Mouse (Mus musculus): ENCODE measurements around the gene Hnf4a.

The Hnf4a gene

GRCm38 (mm10) chr2:163491351-163491750 lies 15.3 kb upstream of the Hnf4a start:
- no peak for DNase-seq (ENCODE audit: low spot score)

GRCm38 (mm10) chr2:163492018-163492417 lies 14.6 kb upstream of the Hnf4a start, which contains the start of gene R3hdml:
Gene R3hdml (plus strand): TSS chr2:163492318.
- DNase-seq (ENCODE audit: low spot score) = no peak

DNA sequence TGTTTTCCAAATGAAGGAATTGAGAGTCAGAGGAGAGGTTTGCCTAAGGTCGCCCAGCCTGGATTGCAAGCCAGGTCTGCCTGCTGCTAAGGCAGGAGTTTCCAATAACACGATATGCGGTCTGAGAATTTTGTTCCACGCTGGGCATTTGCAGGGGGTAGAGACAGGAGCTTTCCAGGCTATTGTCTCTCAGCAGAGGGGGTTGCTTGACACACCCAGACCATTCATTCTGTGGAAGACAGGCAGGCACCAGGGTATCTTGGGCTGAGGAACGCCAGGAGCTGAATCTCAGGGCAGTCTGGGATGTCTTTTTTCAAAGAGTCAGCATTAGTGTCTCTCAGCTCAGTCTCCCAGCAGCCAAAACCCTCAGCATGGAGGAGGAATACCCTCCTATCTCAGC lies 13.6 kb upstream of the Hnf4a start:
- DNase-seq (ENCODE audit: low spot score) = no peak

- DNase-seq (ENCODE audit: low spot score) = no peak
These were observed 12.6 kb upstream of the Hnf4a start for GRCm38 (mm10) chr2:163493976-163494375.

DNA sequence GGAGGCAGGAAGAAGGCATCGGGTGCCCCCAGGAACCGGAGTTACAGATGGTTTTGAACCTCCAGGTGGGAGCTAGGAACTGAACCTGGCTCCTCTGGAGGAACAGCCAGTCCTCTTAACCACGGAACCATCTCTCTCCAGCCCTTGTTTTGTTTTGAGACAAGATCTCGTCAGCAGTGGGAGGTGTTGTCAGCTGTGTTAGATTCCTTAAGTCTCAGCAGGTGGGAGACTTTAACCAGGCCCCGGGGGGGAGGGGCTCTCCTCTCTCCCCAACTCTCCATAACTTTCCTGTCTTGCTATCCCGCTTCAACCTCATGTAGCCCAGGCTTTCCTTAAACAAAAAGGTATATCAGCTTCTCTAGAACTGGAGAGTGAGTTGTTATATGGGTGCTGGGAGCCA lies 12.2 kb upstream of the Hnf4a start:
- no peak for DNase-seq (ENCODE audit: low spot score)

GRCm38 (mm10) chr2:163502219-163502618 lies 4.4 kb upstream of the Hnf4a start:
- DNase-seq (ENCODE audit: low spot score) = no peak

GRCm38 (mm10) chr2:163503191-163503590 lies 3.4 kb upstream of the Hnf4a start:
- no peak for DNase-seq (ENCODE audit: low spot score)

DNA sequence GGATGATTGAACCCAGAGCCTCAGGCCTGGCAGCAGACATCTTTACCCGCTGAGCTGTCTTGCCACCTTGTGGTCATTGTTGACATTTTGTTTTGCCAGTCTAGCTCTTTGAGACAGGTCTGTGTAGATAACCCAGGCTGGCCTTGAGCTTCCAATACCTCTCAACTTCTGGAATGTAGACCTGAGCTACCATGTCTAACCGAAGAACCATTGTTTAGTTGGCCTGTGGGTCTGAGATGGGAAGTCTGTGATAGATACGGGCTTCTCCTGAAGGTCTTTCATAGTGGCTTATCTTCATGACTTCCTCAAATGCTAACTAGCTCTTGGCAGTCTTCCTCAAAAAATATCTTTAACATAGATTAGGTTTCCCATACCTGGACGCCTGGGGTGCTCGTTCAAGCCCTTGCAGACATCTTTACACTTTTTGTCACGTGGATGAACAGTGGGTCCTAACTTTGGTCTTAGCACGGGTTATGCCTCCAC lies 19.2 kb downstream of the Hnf4a start:
- no peak for DNase-seq (ENCODE audit: low spot score)

- DNase-seq (ENCODE audit: low spot score) = no peak
These were observed 20.9 kb downstream of the Hnf4a start for GRCm38 (mm10) chr2:163527497-163527896.

GRCm38 (mm10) chr2:163530418-163530817 lies 23.8 kb downstream of the Hnf4a start:
- DNase-seq (ENCODE audit: low spot score) = no peak

DNA sequence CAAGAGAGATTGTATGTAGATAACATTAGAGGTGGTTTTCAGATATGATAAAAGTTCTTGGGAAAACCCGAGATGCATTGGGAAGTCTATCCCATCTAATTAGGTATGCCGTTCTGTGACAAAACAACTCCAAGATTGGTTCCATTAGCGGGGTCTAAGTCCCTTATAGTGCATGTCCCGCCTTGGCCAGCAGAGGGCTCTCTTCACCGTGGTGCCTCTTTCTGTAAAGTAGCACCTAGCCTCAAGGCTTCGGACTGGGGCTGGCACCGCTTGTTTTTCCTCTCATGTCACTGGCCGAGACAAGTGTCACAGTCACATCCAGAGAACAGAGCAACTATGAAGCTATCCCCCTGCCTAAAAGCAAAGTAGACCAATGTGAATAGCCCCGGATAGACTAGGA lies 25.3 kb downstream of the Hnf4a start:
- DNase-seq (ENCODE audit: low spot score) = peak; percentile 77

DNA sequence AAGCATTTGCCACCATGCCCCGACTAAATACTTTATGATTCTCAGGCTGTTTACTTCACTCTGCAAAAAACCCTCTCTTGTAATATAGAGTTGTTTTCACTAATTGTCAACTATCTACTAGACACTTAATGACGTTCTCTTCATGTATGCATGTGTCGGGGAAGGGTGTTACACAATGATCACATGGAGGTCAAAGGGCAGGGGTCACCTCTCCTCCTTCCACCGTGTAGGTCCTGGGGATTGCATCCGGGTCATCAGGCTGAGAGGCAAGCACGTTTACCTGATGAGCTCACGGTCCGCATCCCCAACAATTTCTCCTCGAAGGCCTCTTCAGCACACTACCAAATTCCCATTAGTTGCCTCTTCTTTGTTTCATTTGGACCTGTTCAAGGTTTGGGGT lies 26.6 kb downstream of the Hnf4a start:
- no peak for DNase-seq (ENCODE audit: low spot score)

GRCm38 (mm10) chr2:163534958-163535524 lies 28.4 kb downstream of the Hnf4a start:
- DNase-seq (ENCODE audit: low spot score) = peak; percentile 84

GRCm38 (mm10) chr2:163537443-163537842 lies 30.8 kb downstream of the Hnf4a start:
- DNase-seq (ENCODE audit: low spot score) = no peak

GRCm38 (mm10) chr2:163538410-163538809 lies 31.8 kb downstream of the Hnf4a start:
- DNase-seq (ENCODE audit: low spot score) = no peak

DNA sequence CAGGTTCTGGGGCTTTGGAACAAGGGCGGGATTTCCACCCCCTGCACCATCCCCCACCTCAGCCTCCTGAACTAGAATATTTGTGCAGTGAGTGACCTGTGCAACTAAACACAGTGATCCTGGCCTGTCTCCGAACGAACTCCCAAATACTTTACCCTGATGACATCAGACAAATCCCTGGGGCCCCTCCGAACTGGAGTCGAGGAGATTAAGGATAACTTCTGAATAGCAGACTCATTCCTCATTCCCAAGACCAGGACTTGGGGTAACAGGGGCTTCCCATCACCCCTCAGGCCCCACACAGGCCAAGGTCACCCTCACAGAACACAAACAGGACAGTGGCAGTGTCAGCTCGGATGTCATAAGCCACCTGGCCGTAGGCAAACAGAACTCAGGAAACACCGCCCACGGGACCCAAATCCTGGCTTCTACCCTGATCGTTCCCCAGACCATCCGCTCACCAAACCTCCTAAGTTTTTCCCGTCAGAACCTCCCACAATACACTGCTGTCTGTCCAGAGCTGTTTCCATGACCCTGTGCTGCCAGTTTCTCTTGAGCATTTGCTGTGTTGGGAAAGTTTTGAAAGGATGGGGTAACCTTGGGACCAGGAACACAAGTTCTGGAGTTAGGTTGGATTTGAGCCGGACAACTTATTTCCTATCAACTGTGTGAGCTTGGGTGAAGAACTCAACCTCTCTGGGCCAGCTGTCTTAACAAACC lies 32.9 kb downstream of the Hnf4a start:
- DNase-seq (ENCODE audit: low spot score) = no peak

DNA sequence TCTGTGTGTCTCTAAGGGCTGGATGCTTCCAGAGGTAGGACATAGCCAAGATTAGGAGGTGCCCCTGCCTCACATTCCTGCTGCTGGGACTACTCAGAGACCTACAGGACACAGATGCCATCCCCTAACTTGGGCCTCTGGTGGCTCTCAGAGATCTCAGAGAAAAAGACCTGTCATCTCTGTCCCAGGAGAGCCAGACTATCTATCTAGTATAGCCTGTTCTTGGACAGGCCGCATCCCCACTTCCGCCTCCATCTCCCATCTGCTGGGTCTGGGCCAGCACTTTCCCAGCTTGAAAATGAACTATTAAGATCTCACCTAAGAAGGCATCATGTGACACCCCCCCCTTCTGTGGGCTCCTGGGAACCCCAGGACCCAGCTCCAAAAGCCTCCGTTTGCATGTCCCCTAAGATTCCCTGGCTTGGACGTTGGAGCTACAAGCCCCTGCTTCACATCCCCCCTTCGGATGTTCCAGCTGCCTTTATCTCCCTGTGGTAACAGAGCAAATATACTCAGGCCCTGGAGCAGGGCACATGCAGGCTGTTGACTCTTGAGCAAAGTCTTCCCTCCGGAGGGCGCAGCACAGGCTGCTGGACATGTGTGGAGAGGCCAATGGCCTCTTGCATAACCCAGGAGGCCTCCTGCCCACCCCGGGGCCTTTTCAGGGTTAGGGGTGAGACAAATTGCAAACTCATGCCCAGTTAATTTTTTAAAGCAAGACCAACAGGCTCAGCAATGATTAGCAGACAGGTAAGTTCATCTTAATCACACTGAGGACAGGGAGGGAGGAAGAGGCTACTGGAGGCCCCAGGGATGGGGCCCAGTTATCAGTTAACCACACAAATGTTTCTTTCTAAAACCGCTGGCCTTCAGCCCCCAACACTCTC lies 33.9 kb downstream of the Hnf4a start:
- DNase-seq (ENCODE audit: low spot score) = no peak

GRCm38 (mm10) chr2:163541568-163542182 lies 35.1 kb downstream of the Hnf4a start:
- DNase-seq (ENCODE audit: low spot score) = no peak

DNA sequence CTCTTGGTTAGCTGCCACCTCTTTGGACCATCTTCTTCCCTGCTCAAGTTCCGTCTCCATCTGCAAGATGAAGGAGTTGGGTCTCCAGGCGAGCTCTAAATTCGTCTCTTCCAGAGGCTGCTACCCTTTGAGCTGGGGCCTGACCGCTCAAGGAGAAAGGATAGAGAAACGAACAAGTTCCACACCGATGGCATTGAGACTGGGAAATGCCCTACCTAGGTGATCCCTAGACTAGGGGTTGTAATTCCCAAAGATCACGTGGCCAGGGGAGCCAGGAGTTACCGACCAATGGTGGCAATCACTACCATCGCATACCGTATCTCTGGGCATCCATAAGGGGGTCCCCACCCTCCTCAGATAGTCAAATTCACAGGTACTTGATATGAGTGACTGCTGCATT lies 36.1 kb downstream of the Hnf4a start:
- no peak for DNase-seq (ENCODE audit: low spot score)

DNA sequence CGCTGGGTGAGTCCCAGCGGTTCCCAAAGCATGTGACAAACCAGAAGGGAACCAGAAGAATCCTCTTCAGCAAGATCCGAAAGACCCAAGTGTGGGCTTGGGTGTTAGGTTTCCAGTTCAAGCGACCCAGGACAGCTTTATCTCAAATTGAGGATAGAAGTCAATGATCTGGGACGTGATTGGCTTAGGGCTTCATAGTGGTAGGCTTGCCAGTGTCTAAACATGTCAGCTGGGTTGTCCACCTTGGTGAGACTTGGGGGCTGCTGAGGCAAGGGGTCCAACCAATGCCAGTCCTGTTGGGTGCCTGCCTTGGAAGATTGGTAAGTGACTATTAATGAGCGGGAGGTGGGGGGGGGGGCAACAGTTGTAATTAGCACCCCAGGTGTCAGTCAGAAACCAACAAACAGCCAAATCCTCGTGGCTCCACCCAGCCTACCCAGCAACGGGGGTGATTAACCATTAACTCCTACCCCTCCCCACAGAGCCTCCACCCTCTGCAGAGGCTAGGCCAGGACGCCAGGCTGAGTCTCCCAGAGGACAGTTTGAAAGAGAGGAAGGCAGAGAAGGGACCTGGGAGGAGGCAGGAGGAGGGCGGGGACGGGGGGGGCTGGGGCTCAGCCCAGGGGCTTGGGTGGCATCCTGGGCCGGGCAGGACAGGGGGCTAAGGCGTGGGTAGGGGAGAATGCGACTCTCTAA lies 40.2 kb downstream of the Hnf4a start:
- no peak for DNase-seq (ENCODE audit: low spot score)

- no peak for DNase-seq (ENCODE audit: low spot score)
These were observed 42.2 kb downstream of the Hnf4a start for GRCm38 (mm10) chr2:163548822-163549221.

DNA sequence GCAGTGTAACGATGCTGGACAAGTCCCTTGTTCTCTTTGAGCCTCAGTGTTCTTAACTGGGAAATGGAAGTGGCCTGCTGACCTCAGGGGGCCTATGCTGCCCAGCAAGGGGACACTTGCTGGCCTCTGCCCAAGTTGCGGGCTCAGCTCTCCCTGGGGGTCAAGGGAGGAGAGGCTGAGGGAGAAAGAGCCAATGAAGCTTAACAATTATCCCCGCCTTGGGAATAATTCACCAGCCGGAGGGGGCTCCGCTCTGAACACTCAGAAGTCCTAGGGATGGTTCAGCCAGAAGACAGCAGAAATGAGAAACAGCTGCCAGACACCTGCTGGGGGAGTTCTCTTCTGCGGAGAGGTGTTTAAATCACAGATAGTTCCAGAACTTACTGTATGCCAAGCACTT lies 43.2 kb downstream of the Hnf4a start:
- DNase-seq (ENCODE audit: low spot score) = no peak
